Mouse (Mus musculus) limb, embryonic 14.5 days (tissue): Measurements from ENCODE around the gene Epn3. TPM values are rescaled to one million over a fixed set of nuclear protein-coding genes. Genes with fewer than 3 reads are reported as not detected.

Experiments
- ATAC-seq: fragments of 200-750 bp; cut with Nextera tagmentation; 2 replicates; pipeline ENCODE4 v1.8.0; 2017; ENCODE audit warnings: low read depth, moderate number of reproducible peaks, moderate TSS enrichment; ENCODE audit not compliant: low FRiP score
- DNase-seq: peaks from one replicate; pipeline ENCODE4 v3.0.0-alpha.2; 2015; ENCODE audit warnings: low spot score
- H3K27ac ChIP-seq: fragments of 300-500 bp; sonication (generic); replicated peaks from 2 replicates; pipeline ENCODE4 v1.5.1; 2014; ENCODE audit warnings: low read depth, mild to moderate bottlenecking, low read length, moderate library complexity, mixed read lengths
- H3K27me3 ChIP-seq: fragments of 300-500 bp; sonication (generic); 2 replicates; pipeline ENCODE4 v1.6.1; 2014; ENCODE audit warnings: low read length, mixed read lengths; ENCODE audit not compliant: control insufficient read depth, insufficient read depth
- H3K36me3 ChIP-seq: fragments of 300-500 bp; sonication (generic); 2 replicates; pipeline ENCODE4 v1.6.1; 2014; ENCODE audit warnings: mild to moderate bottlenecking, low read length, moderate library complexity, mixed read lengths; ENCODE audit not compliant: control insufficient read depth, insufficient read depth
- H3K4me1 ChIP-seq: fragments of 300-500 bp; sonication (generic); 2 replicates; pipeline ENCODE4 v1.6.1; 2014; ENCODE audit warnings: antibody characterized with exemption, low read length, mixed read lengths; ENCODE audit not compliant: control insufficient read depth, insufficient read depth
- H3K4me2 ChIP-seq: fragments of 300-500 bp; sonication (generic); replicated peaks from 2 replicates; pipeline ENCODE4 v1.6.1; 2014; ENCODE audit warnings: low read depth, mild to moderate bottlenecking, low read length, moderate library complexity; ENCODE audit not compliant: severe bottlenecking
- H3K4me3 ChIP-seq: fragments of 300-500 bp; sonication (generic); replicated peaks from 2 replicates; pipeline ENCODE4 v1.5.1; 2014; ENCODE audit warnings: low read length
- H3K9ac ChIP-seq: fragments of 300-500 bp; sonication (generic); 2 replicates; pipeline ENCODE4 v1.6.1; 2014; ENCODE audit warnings: mild to moderate bottlenecking, low read depth, low read length, moderate library complexity; ENCODE audit not compliant: severe bottlenecking
- H3K9me3 ChIP-seq: fragments of 300-500 bp; sonication (generic); 2 replicates; pipeline ENCODE4 v1.6.1; 2016; ENCODE audit warnings: low read length; ENCODE audit not compliant: control insufficient read depth
- POLR2A ChIP-seq: fragments of 200-500 bp; IDR thresholded peaks from 2 replicates; pipeline ENCODE4 v1.8.0; 2012; ENCODE audit warnings: inconsistent platforms, mild to moderate bottlenecking, moderate library complexity, borderline replicate concordance; ENCODE audit not compliant: insufficient read depth, insufficient read length; ENCODE audit errors: extremely low read depth
- WGBS: fragments of 180-500 bp; shearing (Covaris S2); extraction: QIAGEN DNeasy Blood & Tissue Kit; methylation state at CpG from one replicate; pipeline ENCODE4 v1.1.7; 2014; 5-methylcytosine and 5-hydroxymethylcytosine counted together
- polyA plus RNA-seq, 2 experiments: library from polyadenylated mRNA; depleted of rRNA in 1 of 2; stranded (reverse) in 1 of 2; unstranded in 1 of 2; fragments of >200 nt; fragmentation: Nextera tagmentation in 1 of 2; extraction: Ambion mirVana in 1 of 2; gene quantifications; 2 replicates each; pipeline versions ENCODE4 v1.2.1 to v1.2.3; 2012 to 2014

The Epn3 gene
- polyA plus RNA-seq, 2 experiments = 3.0 to 3.5 TPM

- peak within 1 kb of the TSS; percentile 64 for H3K4me2 ChIP-seq
- under 1% methylated on average over 22 of the region's 71 CpGs for WGBS
- H3K27ac ChIP-seq = peak within 1 kb of the TSS; percentile 96
- ATAC-seq (peak; percentile 95), DNase-seq (peak; percentile 96)
- peak within 1 kb of the TSS; percentile 95 for H3K9ac ChIP-seq
- 0 out of 2 replicates have a peak, but pooled peaks have one; percentile 65 for TF ChIP-seq POLR2A
- H3K36me3 ChIP-seq = no peaks in the 10 kb centered on the region
- H3K4me1 ChIP-seq = peaks cover 32% of the 10 kb centered on the region
- peak within 1 kb of the TSS; percentile 96 for H3K4me3 ChIP-seq
- no peaks in the 10 kb centered on the region for H3K9me3 ChIP-seq
- no peaks in the 10 kb centered on the region for H3K27me3 ChIP-seq
These were observed 25.8 kb downstream of the Epn3 start, which contains the start of gene Cacna1g for GRCm38 (mm10) chr11:94473707-94474543. TSS of gene Cacna1g (minus strand) at chr11:94474198.

- H3K4me2 ChIP-seq = peak overlapping the region; percentile 64
- DNase-seq = no peak
- no peak for TF ChIP-seq POLR2A
- 2% methylated on average over 39 of the region's 52 CpGs for WGBS
- H3K36me3 ChIP-seq = no peaks in the 10 kb centered on the region
- H3K9ac ChIP-seq = peak overlapping the region; percentile 95
- ATAC-seq = no peak
- peaks cover 41% of the 10 kb centered on the region for H3K4me1 ChIP-seq
- no peaks in the 10 kb centered on the region for H3K9me3 ChIP-seq
- peak overlapping the region; percentile 96 for H3K4me3 ChIP-seq
- H3K27ac ChIP-seq = peak overlapping the region; percentile 96
- no peaks in the 10 kb centered on the region for H3K27me3 ChIP-seq
These were observed 26.7 kb downstream of the Epn3 start for GRCm38 (mm10) chr11:94472916-94473706.

DNA sequence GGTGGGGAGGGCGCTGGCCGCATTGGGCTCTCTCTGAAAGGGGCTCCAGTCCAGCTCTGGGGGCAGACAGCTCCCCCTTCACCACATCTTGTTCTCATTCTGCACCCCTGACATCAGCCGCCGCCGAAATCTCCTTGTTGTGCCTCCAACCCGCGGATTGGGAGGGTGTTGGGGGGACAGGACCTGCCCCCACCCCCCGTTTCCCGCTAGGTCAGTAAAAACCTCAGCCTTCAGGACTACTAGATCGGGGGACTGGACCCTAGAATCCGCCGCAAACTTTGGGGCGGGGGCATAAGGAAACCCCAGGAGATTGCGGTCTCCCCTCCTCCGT, 27.2 kb downstream of the Epn3 start:
- ATAC-seq (no peak), DNase-seq (peak; percentile 56)
- Histone ChIP-seq H3K4me1 (peaks cover 46% of the 10 kb centered on the region), H3K4me3 (peak overlapping the region; percentile 96), H3K27me3 (no peaks in the 10 kb centered on the region), H3K27ac (peak overlapping the region; percentile 96), H3K4me2 (peak overlapping the region; percentile 64), H3K9me3 (no peaks in the 10 kb centered on the region), H3K9ac (peak overlapping the region; percentile 95), H3K36me3 (0 out of 2 replicates have a peak, but pooled peaks cover 3% of the 10 kb centered on the region)
- no peak for TF ChIP-seq POLR2A
- WGBS = 1% methylated on average over 15 of the region's 15 CpGs

DNA sequence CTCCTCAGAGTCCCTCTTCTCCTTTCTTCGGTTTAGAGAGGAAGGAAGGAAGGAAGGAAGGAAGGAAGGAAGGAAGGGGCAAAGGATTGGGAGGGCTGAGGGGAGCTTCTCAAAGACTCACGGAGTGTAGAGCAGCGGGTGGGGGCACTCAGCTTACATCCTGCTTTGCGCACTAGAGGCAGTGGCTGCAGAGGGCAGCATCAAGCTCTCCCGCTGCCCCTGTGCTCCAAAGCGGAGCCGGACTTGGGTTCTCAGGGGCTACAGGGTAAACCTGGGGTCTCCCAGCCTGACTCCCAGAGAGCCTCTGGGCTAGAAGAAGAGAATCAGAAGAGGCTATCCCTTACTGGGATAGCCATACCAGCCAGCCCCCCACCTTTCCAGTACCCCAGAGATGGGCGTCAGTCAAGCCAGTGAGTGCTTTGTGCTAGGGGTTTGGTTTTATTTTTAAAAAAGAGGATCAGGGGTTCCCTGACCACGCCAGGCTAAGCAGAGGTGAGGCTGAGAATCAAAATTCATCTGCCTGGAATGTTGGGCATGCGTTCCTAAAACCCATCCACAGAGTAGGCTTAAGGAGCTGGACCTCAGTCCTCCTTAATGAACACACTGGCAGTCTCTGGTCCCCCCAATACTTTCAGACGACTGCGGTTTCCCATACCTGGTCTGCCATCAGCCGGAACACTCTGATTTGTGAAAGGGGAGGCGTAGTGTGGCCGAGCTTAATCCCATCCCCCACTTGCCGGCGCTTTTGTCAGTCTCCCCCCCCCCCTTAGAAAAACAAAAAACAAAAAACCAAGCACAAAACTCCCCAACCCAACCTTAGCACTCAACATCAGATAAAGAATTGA, 27.8 kb downstream of the Epn3 start:
- 0 out of 2 replicates have a peak, but pooled peaks cover 3% of the 10 kb centered on the region for H3K36me3 ChIP-seq
- H3K27me3 ChIP-seq = no peaks in the 10 kb centered on the region
- TF ChIP-seq POLR2A = no peak
- no peaks in the 10 kb centered on the region for H3K9me3 ChIP-seq
- WGBS = 1% methylated on average over 17 of the region's 17 CpGs
- ATAC-seq (no peak), DNase-seq (no peak)
- peaks cover 46% of the 10 kb centered on the region for H3K4me1 ChIP-seq
- peak overlapping the region; percentile 95 for H3K9ac ChIP-seq
- H3K27ac ChIP-seq = peak overlapping the region; percentile 96
- H3K4me2 ChIP-seq = peak overlapping the region; percentile 64
- peak overlapping the region; percentile 96 for H3K4me3 ChIP-seq
